Mouse (Mus musculus) liver, adult (tissue): ENCODE results near the gene C330007P06Rik.

Experiments
- GATA4 ChIP-seq: IDR thresholded peaks from 2 replicates; pipeline ENCODE4 v1.6.1; 2014; ENCODE audit warnings: mild to moderate bottlenecking, low read length; ENCODE audit not compliant: insufficient replicate concordance

C330007P06Rik gene

GRCm38 (mm10) chrX:36873765-36874164 lies at the start of gene C330007P06Rik, which contains the start of gene Ube2a:
C330007P06Rik (minus strand) TSS chrX:36874111.
Ube2a (plus strand) TSS chrX:36873900.
- TF ChIP-seq GATA4: no peak

DNA sequence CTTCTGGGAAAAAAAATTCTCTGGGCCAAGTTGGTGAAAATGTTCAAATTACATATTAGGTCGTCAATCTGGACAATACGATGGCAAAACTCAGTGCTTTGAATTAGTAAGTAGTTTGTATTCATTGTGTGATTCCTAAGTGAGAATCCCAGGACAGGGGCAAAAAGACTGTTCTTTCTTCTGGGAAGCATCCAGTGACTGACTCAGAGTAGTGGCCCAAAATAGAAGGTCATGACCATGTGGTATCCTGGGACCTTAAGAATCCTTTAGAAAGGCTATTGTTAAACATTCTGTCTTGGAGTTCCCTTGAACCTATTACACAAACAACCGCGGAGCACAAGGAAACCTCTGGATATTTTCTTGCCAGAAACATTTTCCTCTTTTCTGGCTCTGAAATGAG lies 47.4 kb upstream of the C330007P06Rik start:
- no peak for TF ChIP-seq GATA4

DNA sequence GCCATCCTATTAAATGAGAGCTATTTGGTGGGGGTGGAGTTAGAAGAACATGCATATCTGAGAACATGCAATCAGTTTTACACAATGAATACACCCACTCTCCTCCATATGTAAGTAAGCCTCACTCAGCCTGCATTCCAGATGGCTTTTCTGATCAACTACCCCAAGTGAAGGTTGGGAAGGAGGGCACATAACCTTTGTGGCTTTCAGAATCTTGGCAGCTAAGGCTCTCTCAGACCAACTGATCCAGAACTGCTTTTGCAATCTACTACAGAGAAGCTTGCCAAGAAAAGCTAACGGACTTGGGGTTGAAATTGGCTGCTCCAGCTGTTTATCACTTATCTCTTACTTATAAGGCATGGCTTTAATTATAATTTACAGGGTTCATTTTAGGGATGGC lies 43.8 kb upstream of the C330007P06Rik start:
- no peak for TF ChIP-seq GATA4

GRCm38 (mm10) chrX:36911343-36911742 lies 37.4 kb upstream of the C330007P06Rik start:
- TF ChIP-seq GATA4: no peak

DNA sequence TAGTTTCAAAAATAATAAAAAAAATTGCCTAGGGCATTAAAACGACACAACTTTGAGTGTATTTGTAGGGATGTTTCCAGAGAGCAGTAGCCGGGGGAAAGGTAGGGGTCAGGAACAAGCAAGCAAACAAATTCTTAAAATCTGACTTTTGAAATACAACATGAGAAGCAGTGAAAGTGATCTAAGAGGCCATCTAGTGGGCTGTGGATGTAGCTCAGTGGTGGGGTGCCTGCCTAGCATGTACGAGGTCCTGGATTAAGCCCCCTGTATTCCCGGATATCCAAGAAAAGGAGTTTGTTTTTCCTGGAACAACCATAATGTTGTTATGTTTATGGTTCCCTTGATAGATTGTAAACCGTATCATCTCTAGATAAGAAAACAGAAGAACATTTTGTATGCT lies 32.6 kb upstream of the C330007P06Rik start:
- TF ChIP-seq GATA4: no peak

GRCm38 (mm10) chrX:36903115-36903768 lies 29.3 kb upstream of the C330007P06Rik start:
- no peak for TF ChIP-seq GATA4

DNA sequence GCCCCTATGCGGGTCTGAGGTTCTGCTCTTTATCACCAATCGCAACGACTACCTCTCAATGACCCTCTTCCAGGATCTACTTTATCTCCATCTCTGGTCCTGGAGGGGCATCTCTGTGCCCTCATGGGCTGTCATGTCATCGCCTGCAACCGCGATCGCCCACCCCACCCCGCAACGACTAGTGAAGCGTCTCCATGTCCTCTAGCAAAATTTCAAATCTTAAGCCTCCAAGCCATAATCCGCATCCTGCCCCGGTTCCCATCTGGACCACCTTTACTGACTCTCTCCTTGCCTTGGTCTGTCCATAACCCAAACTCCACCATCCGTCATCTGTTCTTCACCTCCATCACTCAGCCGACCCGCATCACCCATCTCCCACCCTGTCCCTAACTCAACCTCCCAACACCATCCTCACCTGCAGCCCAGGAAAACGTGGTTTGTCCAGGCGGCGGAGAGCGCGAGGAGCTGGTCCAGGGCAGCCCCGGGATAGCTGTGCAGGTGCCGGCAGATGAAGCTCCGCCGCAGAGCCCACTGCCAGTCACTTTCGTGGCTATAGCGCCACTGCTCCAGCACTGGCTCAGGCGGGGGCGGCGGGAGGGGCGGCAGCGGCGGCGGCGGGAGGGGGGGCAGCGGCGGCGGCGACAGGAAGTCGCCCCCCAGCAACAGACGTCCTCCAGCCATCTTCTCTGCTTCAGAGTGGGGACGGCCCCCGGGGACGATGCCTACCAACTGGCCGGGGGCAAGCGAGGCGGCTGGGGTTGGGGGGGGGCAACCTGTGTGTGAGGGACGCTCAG lies 28.6 kb upstream of the C330007P06Rik start, which contains the start of gene Nkrf:
Nkrf (minus strand) TSS at position 579 of the 794 bp plus-strand sequence.
- no peak for TF ChIP-seq GATA4

DNA sequence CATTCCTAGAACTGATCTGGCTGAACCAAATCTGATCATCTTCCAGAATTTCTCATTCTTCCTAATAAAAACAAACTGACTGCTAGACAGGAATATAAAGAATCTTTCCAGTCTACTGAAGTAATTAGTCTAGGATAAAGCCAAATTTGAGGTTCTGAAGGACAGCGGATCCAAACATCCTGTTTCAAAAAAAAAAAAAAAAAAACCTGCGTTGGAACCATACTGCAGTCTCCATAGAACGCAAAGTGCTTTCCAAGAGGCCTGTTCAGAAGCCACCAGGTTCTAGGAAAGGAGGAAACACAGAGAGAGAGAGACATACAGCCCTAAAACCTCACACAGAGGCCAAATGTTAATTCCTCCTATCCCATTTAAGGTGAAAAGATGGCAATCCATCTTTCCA lies 27.7 kb upstream of the C330007P06Rik start:
- TF ChIP-seq GATA4: no peak

- TF ChIP-seq GATA4: no peak
These were observed 10.8 kb upstream of the C330007P06Rik start for GRCm38 (mm10) chrX:36884719-36885118.

GRCm38 (mm10) chrX:36874704-36875128 lies 805 bp upstream of the C330007P06Rik start:
- no peak for TF ChIP-seq GATA4

- TF ChIP-seq GATA4: no peak
These were observed 326 bp upstream of the C330007P06Rik start for GRCm38 (mm10) chrX:36874178-36874696.

- no peak for TF ChIP-seq GATA4
These were observed 3.5 kb downstream of the C330007P06Rik start for GRCm38 (mm10) chrX:36870372-36870771.

- TF ChIP-seq GATA4: no peak
These were observed 9.1 kb downstream of the C330007P06Rik start for GRCm38 (mm10) chrX:36864609-36865328.

DNA sequence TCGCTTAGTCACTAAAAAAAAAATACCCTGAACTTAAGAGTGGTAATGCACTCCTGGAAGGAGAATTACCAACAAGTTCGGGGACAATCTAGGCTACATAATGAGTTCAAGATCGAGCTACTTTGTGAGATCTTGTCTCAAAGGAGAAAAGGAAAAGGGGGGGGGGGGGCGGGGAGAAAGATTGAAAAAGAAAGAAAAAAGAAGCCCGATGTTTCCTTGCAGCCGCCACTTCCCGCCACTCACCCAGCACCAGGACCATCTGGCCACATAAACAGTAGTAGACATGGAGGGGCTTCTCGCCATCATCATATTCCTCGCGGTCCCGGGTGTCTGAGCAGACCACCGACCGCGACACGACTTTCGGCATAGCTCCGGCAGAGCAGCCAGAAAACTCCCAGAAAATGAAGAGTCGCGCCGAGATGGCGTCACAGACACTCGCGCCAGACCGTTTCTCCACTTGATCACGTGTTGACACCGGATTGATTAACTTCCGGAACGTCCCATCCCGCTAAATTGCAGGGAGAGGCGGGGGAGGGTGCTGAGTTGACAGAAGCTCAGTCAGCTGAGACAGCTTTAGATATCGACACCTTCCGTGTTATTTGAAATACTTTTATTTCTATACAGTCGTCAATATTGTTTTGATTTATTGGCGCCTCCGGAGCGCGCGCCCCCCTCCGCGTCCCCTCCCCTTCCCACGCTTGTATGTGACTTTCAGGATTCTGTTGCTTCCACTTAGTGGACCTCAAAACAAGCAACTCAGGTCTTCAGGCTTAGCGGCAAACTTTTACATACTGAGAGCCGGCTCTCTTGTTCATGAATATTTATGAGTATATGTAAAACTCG lies 9.9 kb downstream of the C330007P06Rik start:
- no peak for TF ChIP-seq GATA4
